Mouse (Mus musculus): Measurements from ENCODE around the gene Tmem143.
"Not testable (repeated sequence)": the region's sequence is repeated elsewhere in the genome, so short reads cannot be mapped to it uniquely, and the experiment has no call there.

Tmem143 gene

GRCm38 (mm10) chr7:45896517-45897257 is at the start of gene Tmem143, which contains the start of gene Syngr4:
TSS of gene Tmem143 (plus strand) at chr7:45896941.
TSS of gene Syngr4 (minus strand) at chr7:45896714.
- DNase-seq, result peak; percentile 98

GRCm38 (mm10) chr7:45848447-45849027 is 48.2 kb upstream of the Tmem143 start:
- DNase-seq, result no peak

GRCm38 (mm10) chr7:45850661-45851060 is 46.1 kb upstream of the Tmem143 start:
- no peak for DNase-seq

- no peak for DNase-seq
Measured at GRCm38 (mm10) chr7:45853089-45853488, 43.7 kb upstream of the Tmem143 start.

- peak; percentile 32 for DNase-seq
Measured at GRCm38 (mm10) chr7:45856950-45857901, 39.5 kb upstream of the Tmem143 start.

GRCm38 (mm10) chr7:45859008-45859407 is 37.7 kb upstream of the Tmem143 start:
- peak; percentile 50 for DNase-seq

- no peak for DNase-seq
Measured at GRCm38 (mm10) chr7:45862804-45863203, 33.9 kb upstream of the Tmem143 start.

- DNase-seq, result no peak
Measured at GRCm38 (mm10) chr7:45864435-45864834, 32.3 kb upstream of the Tmem143 start.

GRCm38 (mm10) chr7:45865925-45866910 is 30.5 kb upstream of the Tmem143 start:
- DNase-seq, result peak; percentile 94

GRCm38 (mm10) chr7:45867871-45868270 is 28.9 kb upstream of the Tmem143 start:
- DNase-seq, result no peak

- no peak for DNase-seq
Measured at GRCm38 (mm10) chr7:45869107-45869670, 27.6 kb upstream of the Tmem143 start.

GRCm38 (mm10) chr7:45869787-45870186 is 27.0 kb upstream of the Tmem143 start:
- no peak for DNase-seq

- no peak for DNase-seq
Measured at GRCm38 (mm10) chr7:45870282-45871058, 26.3 kb upstream of the Tmem143 start.

GRCm38 (mm10) chr7:45872624-45873023 is 24.1 kb upstream of the Tmem143 start, which contains the start of gene Kdelr1:
TSS of gene Kdelr1 (plus strand) at chr7:45872772.
- peak; percentile 95 for DNase-seq

- DNase-seq, result peak; percentile 60
Measured at GRCm38 (mm10) chr7:45873061-45873947, 23.4 kb upstream of the Tmem143 start.

- no peak for DNase-seq
Measured at GRCm38 (mm10) chr7:45876895-45877294, 19.8 kb upstream of the Tmem143 start.

GRCm38 (mm10) chr7:45878278-45878677 is 18.5 kb upstream of the Tmem143 start, which contains the start of gene Grin2d:
TSS of gene Grin2d (minus strand) at chr7:45878378.
- DNase-seq, result not testable (repeated sequence)

- DNase-seq, result no peak
Measured at GRCm38 (mm10) chr7:45880531-45880930, 16.2 kb upstream of the Tmem143 start.

- DNase-seq, result no peak
Measured at GRCm38 (mm10) chr7:45881011-45881410, 15.7 kb upstream of the Tmem143 start.

Data from lung, postnatal 36 days (tissue).